Mouse (Mus musculus) hindbrain, embryonic 14.5 days (tissue): ENCODE measurements around the gene Fam214b. TPM values are rescaled to one million over a fixed set of nuclear protein-coding genes. Genes with fewer than 3 reads are reported as not detected.
A peak's percentile ranks its signal among the peaks of the same experiment; 100 is the strongest.

Experiments
- ATAC-seq: fragments of 200-750 bp; cut with Nextera tagmentation; 2 replicates; pipeline ENCODE4 v1.8.0; 2017; ENCODE audit warnings: moderate number of reproducible peaks, mild to moderate bottlenecking, moderate TSS enrichment, moderate library complexity; ENCODE audit not compliant: low FRiP score
- DNase-seq: peaks from one replicate; pipeline ENCODE4 v3.0.0-alpha.2; 2015; ENCODE audit warnings: low spot score
- H3K27ac ChIP-seq: fragments of 300-500 bp; sonication (generic); 2 replicates; pipeline ENCODE4 v1.5.1; 2014; ENCODE audit warnings: mild to moderate bottlenecking, moderate library complexity
- H3K27me3 ChIP-seq: fragments of 300-500 bp; sonication (generic); 2 replicates; pipeline ENCODE4 v1.6.1; 2014; ENCODE audit warnings: mild to moderate bottlenecking, low read length, mixed read lengths; ENCODE audit not compliant: control insufficient read depth, insufficient read depth
- H3K36me3 ChIP-seq: fragments of 300-500 bp; sonication (generic); replicated peaks from 2 replicates; pipeline ENCODE4 v1.6.1; 2014; ENCODE audit not compliant: control insufficient read depth, insufficient read depth
- H3K4me1 ChIP-seq: fragments of 300-500 bp; sonication (generic); replicated peaks from 2 replicates; pipeline ENCODE4 v1.6.1; 2014; ENCODE audit warnings: antibody characterized with exemption, low read length, mixed read lengths; ENCODE audit not compliant: control insufficient read depth, insufficient read depth
- H3K4me2 ChIP-seq: fragments of 300-500 bp; sonication (generic); replicated peaks from 2 replicates; pipeline ENCODE4 v1.6.1; 2014; ENCODE audit warnings: mild to moderate bottlenecking, moderate library complexity
- H3K4me3 ChIP-seq: fragments of 300-500 bp; sonication (generic); replicated peaks from 2 replicates; pipeline ENCODE4 v1.5.1; 2014; ENCODE audit warnings: mild to moderate bottlenecking, low read length
- H3K9ac ChIP-seq: fragments of 300-500 bp; sonication (generic); 2 replicates; pipeline ENCODE4 v1.6.1; 2014
- H3K9me3 ChIP-seq: fragments of 300-500 bp; sonication (generic); 2 replicates; pipeline ENCODE4 v1.6.1; 2016; ENCODE audit warnings: low read length; ENCODE audit not compliant: control insufficient read depth
- WGBS: fragments of 180-500 bp; shearing (Covaris S2); extraction: QIAGEN DNeasy Blood & Tissue Kit; methylation state at CpG from one replicate; pipeline ENCODE4 v1.1.7; 2014; 5-methylcytosine and 5-hydroxymethylcytosine counted together
- polyA plus RNA-seq: library from polyadenylated mRNA; unstranded; fragments of >200 nt; fragmentation: Nextera tagmentation; extraction: Ambion mirVana; gene quantifications from 2 replicates; pipeline ENCODE4 v1.2.1, GENCODE M21; 2014

Fam214b gene
- polyA plus RNA-seq = 22.6 and 22.9 TPM in 2 replicates

- Histone ChIP-seq H3K36me3 (no peaks in the 10 kb centered on the region), H3K9me3 (no peaks in the 10 kb centered on the region), H3K4me2 (peak within 1 kb of the TSS; percentile 68), H3K9ac (peak within 1 kb of the TSS; percentile 62), H3K27me3 (no peaks in the 10 kb centered on the region), H3K27ac (peak within 1 kb of the TSS; percentile 89), H3K4me3 (peak within 1 kb of the TSS; percentile 44), H3K4me1 (peaks cover 14% of the 10 kb centered on the region)
- 0% methylated on average over 33 of the region's 33 CpGs for WGBS
- peak; percentile 96 for DNase-seq
- peak; percentile 90 for ATAC-seq
Observed at GRCm38 (mm10) chr4:43045659-43046302, at the start of gene Fam214b. TSS of gene Fam214b (minus strand) at chr4:43046220.

GRCm38 (mm10) chr4:43091183-43091582 is 45.2 kb upstream of the Fam214b start:
- no peak for ATAC-seq

GRCm38 (mm10) chr4:43089950-43090349 is 43.9 kb upstream of the Fam214b start:
- Histone ChIP-seq H3K36me3 (peaks cover 3% of the 10 kb centered on the region), H3K4me3 (no peak overlapping the region), H3K27ac (no peak overlapping the region), H3K9ac (no peak overlapping the region), H3K9me3 (no peaks in the 10 kb centered on the region), H3K27me3 (no peaks in the 10 kb centered on the region), H3K4me2 (no peak overlapping the region), H3K4me1 (no peaks in the 10 kb centered on the region)
- 97% methylated on average over 2 of the region's 2 CpGs for WGBS
- DNase-seq = no peak
- ATAC-seq = no peak

More at GRCm38 (mm10) chr4:43091183-43091582, 45.2 kb upstream of the Fam214b start:
- Histone ChIP-seq H3K27me3 (no peaks in the 10 kb centered on the region), H3K4me3 (no peak overlapping the region), H3K4me1 (no peaks in the 10 kb centered on the region), H3K4me2 (no peak overlapping the region), H3K36me3 (peaks cover 3% of the 10 kb centered on the region), H3K9me3 (no peaks in the 10 kb centered on the region), H3K9ac (no peak overlapping the region), H3K27ac (no peak overlapping the region)
- DNase-seq = no peak
- 90% methylated on average over 4 of the region's 4 CpGs for WGBS

DNA sequence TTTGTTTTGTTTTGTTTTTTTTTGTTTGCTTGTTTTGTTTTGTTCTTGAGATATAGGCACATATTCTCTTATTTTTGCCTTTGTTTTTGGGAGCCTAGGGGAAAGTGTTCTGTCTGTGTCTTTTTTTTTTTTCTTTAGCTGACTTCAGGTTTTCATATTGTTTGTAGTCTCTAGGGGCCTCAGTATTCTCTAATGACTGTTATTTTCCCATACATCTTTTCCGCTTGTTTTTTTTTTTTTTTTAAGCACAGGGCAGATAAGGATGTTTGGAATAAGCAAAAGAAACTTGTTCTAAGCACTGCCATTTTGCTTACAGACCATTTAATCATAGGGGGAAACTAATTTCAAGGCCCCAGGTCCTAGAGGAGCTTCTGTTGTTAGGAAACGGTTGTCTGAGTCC is 36.4 kb upstream of the Fam214b start:
- Histone ChIP-seq H3K4me1 (no peaks in the 10 kb centered on the region), H3K27me3 (no peaks in the 10 kb centered on the region), H3K4me2 (no peak overlapping the region), H3K9me3 (no peaks in the 10 kb centered on the region), H3K36me3 (no peaks in the 10 kb centered on the region), H3K4me3 (no peak overlapping the region), H3K27ac (no peak overlapping the region), H3K9ac (no peak overlapping the region)
- DNase-seq (no peak), ATAC-seq (no peak)
- WGBS = 80% methylated on average over 2 of the region's 2 CpGs

GRCm38 (mm10) chr4:43078071-43078718 is 32.2 kb upstream of the Fam214b start:
- Histone ChIP-seq H3K4me3 (no peak overlapping the region), H3K36me3 (no peaks in the 10 kb centered on the region), H3K27me3 (no peaks in the 10 kb centered on the region), H3K4me2 (no peak overlapping the region), H3K27ac (no peak overlapping the region), H3K9me3 (no peaks in the 10 kb centered on the region), H3K9ac (no peak overlapping the region), H3K4me1 (no peaks in the 10 kb centered on the region)
- WGBS = 63% methylated on average over 7 of the region's 7 CpGs
- DNase-seq = no peak
- ATAC-seq = no peak

DNA sequence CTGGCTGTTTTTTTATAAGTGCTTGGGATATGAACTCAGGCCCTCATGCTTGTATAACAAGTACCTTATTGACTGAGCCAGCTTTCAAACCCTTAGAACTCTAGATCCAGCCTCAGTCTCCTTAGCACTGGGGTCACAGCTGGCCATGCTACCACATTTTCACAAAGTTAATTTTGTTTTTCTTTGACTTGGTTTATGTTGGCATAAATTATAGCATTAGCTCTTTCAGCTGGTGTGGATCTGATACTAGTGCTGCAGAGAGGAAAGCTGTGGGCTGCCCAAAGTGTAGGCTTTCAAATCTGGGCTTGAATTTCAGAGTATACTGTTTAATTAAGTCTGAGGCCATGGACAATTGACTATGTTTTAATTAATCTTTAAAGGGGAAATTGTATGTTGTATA is 28.9 kb upstream of the Fam214b start:
- DNase-seq (no peak), ATAC-seq (no peak)
- Histone ChIP-seq H3K4me2 (no peak overlapping the region), H3K9ac (no peak overlapping the region), H3K27ac (no peak overlapping the region), H3K4me3 (no peak overlapping the region), H3K9me3 (no peaks in the 10 kb centered on the region), H3K27me3 (no peaks in the 10 kb centered on the region), H3K36me3 (no peaks in the 10 kb centered on the region), H3K4me1 (no peaks in the 10 kb centered on the region)

- Histone ChIP-seq H3K27ac (no peak overlapping the region), H3K4me1 (no peaks in the 10 kb centered on the region; the same call in 1 of the 2 replicates), H3K9ac (no peak overlapping the region), H3K4me3 (no peak overlapping the region), H3K27me3 (no peaks in the 10 kb centered on the region), H3K36me3 (no peaks in the 10 kb centered on the region), H3K9me3 (no peaks in the 10 kb centered on the region), H3K4me2 (no peak overlapping the region)
- 98% methylated on average over 4 of the region's 4 CpGs for WGBS
- ATAC-seq (no peak), DNase-seq (no peak)
Observed at GRCm38 (mm10) chr4:43065471-43065870, 19.5 kb upstream of the Fam214b start.

- H3K27ac ChIP-seq = no peak overlapping the region
- DNase-seq (no peak), ATAC-seq (no peak)
- peak overlapping the region; percentile 90 for H3K4me3 ChIP-seq
- peaks cover 11% of the 10 kb centered on the region for H3K4me1 ChIP-seq
- H3K27me3 ChIP-seq = no peaks in the 10 kb centered on the region
- H3K9me3 ChIP-seq = no peaks in the 10 kb centered on the region
- H3K4me2 ChIP-seq = peak overlapping the region; percentile 74
- 0 out of 2 replicates have a peak overlapping the region, but pooled peaks have one; percentile 8 for H3K9ac ChIP-seq
- H3K36me3 ChIP-seq = no peaks in the 10 kb centered on the region
- WGBS = 60% methylated on average over 3 of the region's 3 CpGs
Observed at GRCm38 (mm10) chr4:43060286-43060685, 14.3 kb upstream of the Fam214b start.

- no peaks in the 10 kb centered on the region for H3K9me3 ChIP-seq
- H3K4me1 ChIP-seq = peaks cover 11% of the 10 kb centered on the region
- 30% methylated on average over 3 of the region's 3 CpGs for WGBS
- no peaks in the 10 kb centered on the region for H3K27me3 ChIP-seq
- no peak overlapping the region for H3K27ac ChIP-seq
- peak overlapping the region; percentile 90 for H3K4me3 ChIP-seq
- ATAC-seq (no peak), DNase-seq (no peak)
- H3K36me3 ChIP-seq = no peaks in the 10 kb centered on the region
- peak overlapping the region; percentile 74 for H3K4me2 ChIP-seq
- H3K9ac ChIP-seq = peak overlapping the region; percentile 77
Observed at GRCm38 (mm10) chr4:43059697-43060096, 13.7 kb upstream of the Fam214b start.
